Comparison of ENCODE assay signal across 10 mouse cellular contexts in genomic region chr19:24523476-24524313, GRCm38 (mm10). TPM values are rescaled to one million over a fixed set of nuclear protein-coding genes. Genes with fewer than 3 reads are reported as not detected.
A peak's percentile ranks its signal among the peaks of the same experiment; 100 is the strongest.
DNase-seq lines count a peak whose midpoint lies in the region; ATAC-seq and TF ChIP-seq lines count a peak whose summit lies in the region.
"Had no signal": no experiment of that assay in that cellular context is flagged by ENCODE, and none has a peak within 500 bp of the region (broad histone marks: within the 10 kb centered on the region; RNA-seq: fewer than 3 reads in every experiment).

No protein-coding gene starts in this region.

- H3K36me3 ChIP-seq in forebrain, embryonic 16.5 days (ENCODE audit: control insufficient read depth, insufficient read depth), result no peaks in the 10 kb centered on the region
- no peaks in the 10 kb centered on the region for H3K36me3 ChIP-seq in forebrain, embryonic 12.5 days (replicated peaks)
- H3K36me3 ChIP-seq: midbrain, embryonic 12.5 days had no signal

- 67% methylated on average over 15 of the region's 15 CpGs for WGBS in forebrain, embryonic 16.5 days
- 78% methylated on average over 15 of the region's 15 CpGs for WGBS in forebrain, embryonic 12.5 days
- WGBS in cerebellum, adult 2 months, result 31% methylated on average over 15 of the region's 15 CpGs

- no peak overlapping the region for H3K4me2 ChIP-seq in forebrain, embryonic 16.5 days (ENCODE audit: low read length)
- no peak overlapping the region for H3K4me2 ChIP-seq in forebrain, embryonic 12.5 days
- H3K4me2 ChIP-seq: midbrain, embryonic 12.5 days had no signal

- H3K9me3 ChIP-seq in forebrain, embryonic 16.5 days (ENCODE audit: control insufficient read depth, low read length), result no peaks in the 10 kb centered on the region
- H3K9me3 ChIP-seq in forebrain, embryonic 12.5 days, result no peaks in the 10 kb centered on the region
- H3K9me3 ChIP-seq: midbrain, embryonic 12.5 days had no signal

- TF ChIP-seq CTCF in cerebellum, adult 2 months (IDR thresholded peaks at IDR 0.05; ENCODE audit: borderline replicate concordance, insufficient read depth, low read depth, low read length), result no peak

- no peak overlapping the region for H3K4me3 ChIP-seq in forebrain, embryonic 16.5 days (replicated peaks; ENCODE audit: low read length)
- no peak overlapping the region for H3K4me3 ChIP-seq in forebrain, embryonic 12.5 days (replicated peaks)
- H3K4me3 ChIP-seq in cerebellum, adult 2 months (replicated peaks; ENCODE audit: insufficient read depth, low read depth, low read length), result no peak overlapping the region
- H3K4me3 ChIP-seq: midbrain, embryonic 12.5 days had no signal

- H3K27ac ChIP-seq in forebrain, embryonic 16.5 days (ENCODE audit: low read length), result no peak overlapping the region
- no peak overlapping the region for H3K27ac ChIP-seq in forebrain, embryonic 12.5 days
- peak overlapping the region; percentile 94 for H3K27ac ChIP-seq in cerebellum, adult 2 months (ENCODE audit: insufficient read depth, low read length)
- H3K27ac ChIP-seq: midbrain, embryonic 12.5 days had no signal

- H3K4me1 ChIP-seq in forebrain, embryonic 16.5 days (replicated peaks; ENCODE audit: control insufficient read depth, insufficient read depth, low read length), result no peaks in the 10 kb centered on the region
- H3K4me1 ChIP-seq in forebrain, embryonic 12.5 days, result no peaks in the 10 kb centered on the region
- peaks cover 33% of the 10 kb centered on the region for H3K4me1 ChIP-seq in cerebellum, adult 2 months (ENCODE audit: control insufficient read depth, insufficient read depth, low read length)
- H3K4me1 ChIP-seq: midbrain, embryonic 12.5 days had no signal

- H3K9ac ChIP-seq in forebrain, embryonic 16.5 days (replicated peaks; ENCODE audit: low read depth, low read length), result no peak overlapping the region
- no peak overlapping the region for H3K9ac ChIP-seq in forebrain, embryonic 12.5 days
- H3K9ac ChIP-seq: midbrain, embryonic 12.5 days had no signal

- intact Hi-C loops in left cerebral cortex, postnatal 4 days (cut with DNase I), result no loop called here

- TF ChIP-seq POLR2A in cerebellum, adult 2 months (IDR thresholded peaks at IDR 0.05; ENCODE audit: borderline replicate concordance, insufficient read depth, low read length), result peak; percentile 33; the same call in 1 of the 2 replicates

- 0 out of 2 replicates have a peak, but pooled peaks have one; percentile 40 for ATAC-seq in forebrain, embryonic 16.5 days
- ATAC-seq in forebrain, embryonic 12.5 days (ENCODE audit: low FRiP score), result no peak
- no peak for ATAC-seq in megakaryocyte progenitor cell, adult 5-6 weeks (replicated peaks; ENCODE audit: poor library complexity)

- peak; percentile 92 to 97 for DNase-seq in cerebellum, adult 2 months
- peak; percentile 61 to 90 for DNase-seq in layer of hippocampus, adult 18-20 months (ENCODE audit: low spot score in 2 of 2)
- DNase-seq in left cerebral cortex, postnatal 4 days, result peak; percentile 78
- no peak for DNase-seq in ovary, postnatal 36 days (ENCODE audit: low spot score)
- DNase-seq in gastrocnemius, adult 18-20 months (ENCODE audit: low spot score), result no peak
- DNase-seq: gastrocnemius, postnatal 14 days had no signal

- H3K27me3 ChIP-seq in forebrain, embryonic 16.5 days (replicated peaks; ENCODE audit: control insufficient read depth, insufficient read depth, low read length), result no peaks in the 10 kb centered on the region
- no peaks in the 10 kb centered on the region for H3K27me3 ChIP-seq in forebrain, embryonic 12.5 days
- H3K27me3 ChIP-seq in cerebellum, adult 2 months (ENCODE audit: control insufficient read depth, insufficient read depth, low read length), result no peaks in the 10 kb centered on the region
- H3K27me3 ChIP-seq: midbrain, embryonic 12.5 days had no signal

RNA-seq across cellular contexts. Expression of gene Pip5k1b, which starts 32.0 kb away (rescaled TPM):
- 1.8 and 2.2 TPM in 2 replicates for polyA plus RNA-seq in forebrain, embryonic 16.5 days (2015; fragmentation: Nextera tagmentation; extraction: Ambion mirVana)
- polyA plus RNA-seq in forebrain, embryonic 12.5 days (2016; fragmentation: Nextera tagmentation; extraction: Ambion mirVana), result 1.5 and 1.7 TPM in 2 replicates
- polyA plus RNA-seq in cerebellum, adult 2 months (2012; rRNA removed), result 36.3 and 41.9 TPM in 2 replicates
- total RNA-seq in layer of hippocampus, adult 18-20 months (2021), result 10 to 100 TPM; 70.0 to 70.8 TPM
- 1 to 10 TPM; 3.6 to 5.6 TPM for total RNA-seq in left cerebral cortex, postnatal 4 days (2021)
- under 1 TPM; 0.34 to 0.50 TPM for total RNA-seq in gastrocnemius, adult 18-20 months (2021)
- total RNA-seq in megakaryocyte progenitor cell, adult 5-6 weeks (2015), result 24.4 and 25.6 TPM in 2 replicates
- total RNA-seq in megakaryocyte progenitor cell, adult 5-6 weeks (2017), result 10.7 and 13.5 TPM in 2 replicates

RNA-seq across cellular contexts. Expression of gene Fam122a, which starts 46.5 kb away (rescaled TPM):
- polyA plus RNA-seq in forebrain, embryonic 16.5 days (2015; fragmentation: Nextera tagmentation; extraction: Ambion mirVana), result 47.8 and 50.2 TPM in 2 replicates
- 63.2 and 65.4 TPM in 2 replicates for polyA plus RNA-seq in forebrain, embryonic 12.5 days (2016; fragmentation: Nextera tagmentation; extraction: Ambion mirVana)
- polyA plus RNA-seq in cerebellum, adult 2 months (2012; rRNA removed), result 25.1 and 27.2 TPM in 2 replicates
- 10 to 100 TPM; 27.2 to 28.9 TPM for total RNA-seq in layer of hippocampus, adult 18-20 months (2021)
- total RNA-seq in left cerebral cortex, postnatal 4 days (2021), result 10 to 100 TPM; 26.3 to 33.6 TPM
- total RNA-seq in gastrocnemius, adult 18-20 months (2021), result 10 to 100 TPM; 23.4 to 25.1 TPM
- 37.8 and 45.5 TPM in 2 replicates for total RNA-seq in megakaryocyte progenitor cell, adult 5-6 weeks (2015)
- 9.7 and 13.9 TPM in 2 replicates for total RNA-seq in megakaryocyte progenitor cell, adult 5-6 weeks (2017)

Comparison
In these comparisons a context has a peak if more than half of its experiments do, and no peak if none do; other contexts are left out.
1. DNase-seq: peak in cerebellum, adult 2 months (2 of 2), layer of hippocampus, adult 18-20 months (2 of 2) and left cerebral cortex, postnatal 4 days (single experiment); none in ovary, postnatal 36 days (single experiment) and gastrocnemius, adult 18-20 months (single experiment).